Mouse (Mus musculus): Measurements from ENCODE around the gene Cdca7. TPM values are rescaled to one million over a fixed set of nuclear protein-coding genes. Genes with fewer than 3 reads are reported as not detected.

The Cdca7 gene
- 10.8 and 25.4 TPM in 2 replicates for polyA plus RNA-seq (2015; fragmentation: Nextera tagmentation; extraction: Ambion mirVana)

DNA sequence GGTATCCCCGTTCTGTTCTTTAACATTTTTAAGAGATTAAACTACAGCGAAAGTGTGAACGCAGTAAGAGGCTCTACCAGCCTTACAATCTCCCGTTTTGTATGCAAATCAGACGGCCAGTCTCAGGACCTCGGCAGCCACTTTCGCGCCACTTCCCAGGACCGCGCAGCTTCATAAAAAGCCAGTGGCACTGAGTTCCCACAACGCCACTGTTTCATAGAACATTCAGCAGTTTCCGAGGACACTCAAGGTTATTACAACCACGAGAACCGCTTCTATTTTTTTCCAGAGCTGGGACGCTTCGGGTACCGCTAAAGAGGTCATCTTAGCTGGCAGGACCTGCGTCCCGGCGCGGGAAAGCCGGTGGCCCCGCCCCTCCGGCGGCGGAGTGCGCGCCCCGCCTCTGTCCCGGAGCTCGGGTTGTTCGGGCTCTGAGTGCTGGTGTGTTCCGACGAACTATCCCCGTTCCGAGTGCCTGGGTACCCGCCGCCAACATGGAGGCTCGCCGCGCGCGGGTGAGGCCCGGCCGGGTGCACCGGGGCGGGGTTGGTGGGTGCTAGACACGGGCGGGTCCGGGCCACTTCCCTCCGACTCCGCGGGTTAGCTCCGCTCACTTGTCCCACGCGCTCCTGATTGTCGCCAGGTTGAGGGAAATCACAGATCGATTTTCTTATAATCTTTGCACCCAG, at the start of gene Cdca7:
Cdca7 (plus strand) TSS at position 363 of the 689 bp plus-strand sequence.

Other genes with a start within 250 kb of the Cdca7 start
- 6.7 and 8.5 TPM in 2 replicates for gene Map3k20, start 190.5 kb upstream of the Cdca7 start, polyA plus RNA-seq (2015; fragmentation: Nextera tagmentation; extraction: Ambion mirVana)